Mouse (Mus musculus) layer of hippocampus, adult 2 months (tissue): ENCODE results near the gene Foxn2. TPM values are rescaled to one million over a fixed set of nuclear protein-coding genes. Genes with fewer than 3 reads are reported as not detected.
A peak's percentile ranks its signal among the peaks of the same experiment; 100 is the strongest.
"Not testable (repeated sequence)": the region's sequence is repeated elsewhere in the genome, so short reads cannot be mapped to it uniquely, and the experiment has no call there.

ENCODE experiments used
- DNase-seq, 2 experiments: peaks; one replicate each; pipeline ENCODE4 v3.0.0; 2022; ENCODE audit warnings: low spot score in 2 of 2
- H3K27ac ChIP-seq: fragments of 200-600 bp; 2 replicates; pipeline ENCODE4 v1.8.1; 2022
- H3K4me3 ChIP-seq: fragments of 200-600 bp; 2 replicates; pipeline ENCODE4 v1.8.1; 2022; ENCODE audit warnings: mild to moderate bottlenecking
- CTCF ChIP-seq: fragments of 200-600 bp; conservative IDR thresholded peaks from 2 replicates; pipeline ENCODE4 v1.8.1; 2022; ENCODE audit warnings: antibody characterized with exemption, mild to moderate bottlenecking, moderate library complexity
- total RNA-seq, 2 experiments: library from RNA; stranded (reverse); gene quantifications; 2 replicates each; pipeline ENCODE4 v1.2.3; 2021

The Foxn2 gene
- total RNA-seq, 2 experiments from 2014 or later, result 24.7 to 26.3 TPM

GRCm38 (mm10) chr17:88430719-88431118 lies 9.8 kb upstream of the Foxn2 start:
- DNase-seq, result no peak
- H3K4me3 ChIP-seq, result no peak overlapping the region
- no peak for TF ChIP-seq CTCF
- H3K27ac ChIP-seq, result no peak overlapping the region

GRCm38 (mm10) chr17:88431486-88431885 lies 9.0 kb upstream of the Foxn2 start:
- no peak for DNase-seq
- no peak overlapping the region for H3K4me3 ChIP-seq
- H3K27ac ChIP-seq, result no peak overlapping the region
- TF ChIP-seq CTCF, result no peak

GRCm38 (mm10) chr17:88431987-88432386 lies 8.5 kb upstream of the Foxn2 start:
- TF ChIP-seq CTCF, result no peak
- DNase-seq, result no peak

GRCm38 (mm10) chr17:88435322-88435721 lies 5.2 kb upstream of the Foxn2 start:
- TF ChIP-seq CTCF, result no peak
- Histone ChIP-seq H3K27ac (no peak overlapping the region), H3K4me3 (no peak overlapping the region)
- no peak for DNase-seq

More at GRCm38 (mm10) chr17:88431987-88432386, 8.5 kb upstream of the Foxn2 start:
- Histone ChIP-seq H3K4me3 (no peak overlapping the region), H3K27ac (no peak overlapping the region)

GRCm38 (mm10) chr17:88436284-88436683 lies 4.2 kb upstream of the Foxn2 start:
- DNase-seq, result no peak
- peak; percentile 56 for TF ChIP-seq CTCF
- no peak overlapping the region for H3K27ac ChIP-seq
- no peak overlapping the region for H3K4me3 ChIP-seq

GRCm38 (mm10) chr17:88436749-88437148 lies 3.8 kb upstream of the Foxn2 start:
- H3K27ac ChIP-seq, DNase-seq, H3K4me3 ChIP-seq: not testable (repeated sequence)

GRCm38 (mm10) chr17:88437391-88437790 lies 3.1 kb upstream of the Foxn2 start:
- Histone ChIP-seq H3K4me3 (no peak overlapping the region), H3K27ac (no peak overlapping the region)
- DNase-seq, result no peak
- TF ChIP-seq CTCF, result no peak

- DNase-seq, result no peak
- TF ChIP-seq CTCF, result no peak
- peak overlapping the region; percentile 96 for H3K27ac ChIP-seq
- peak overlapping the region; percentile 97 for H3K4me3 ChIP-seq
Measured at GRCm38 (mm10) chr17:88439536-88440050, 918 bp upstream of the Foxn2 start.

- TF ChIP-seq CTCF, result no peak
- no peak for DNase-seq
- H3K4me3 ChIP-seq, result peak overlapping the region; percentile 97
- H3K27ac ChIP-seq, result peak overlapping the region; percentile 96
Measured at GRCm38 (mm10) chr17:88441001-88441431, 505 bp downstream of the Foxn2 start.

- Histone ChIP-seq H3K4me3 (peak overlapping the region; percentile 97), H3K27ac (peak overlapping the region; percentile 96)
- peak; percentile 28; the same call in 1 of the 2 replicates for TF ChIP-seq CTCF
Measured at GRCm38 (mm10) chr17:88441432-88442174, 1.1 kb downstream of the Foxn2 start.

GRCm38 (mm10) chr17:88442661-88443060 lies 2.1 kb downstream of the Foxn2 start:
- Histone ChIP-seq H3K27ac (no peak overlapping the region), H3K4me3 (peak overlapping the region; percentile 97)
- no peak for TF ChIP-seq CTCF
- no peak for DNase-seq

More at GRCm38 (mm10) chr17:88441432-88442174, 1.1 kb downstream of the Foxn2 start:
- peak; percentile 28 to 46 for DNase-seq

- DNase-seq, result no peak
- Histone ChIP-seq H3K4me3 (no peak overlapping the region), H3K27ac (no peak overlapping the region)
- no peak for TF ChIP-seq CTCF
Measured at GRCm38 (mm10) chr17:88443186-88443585, 2.7 kb downstream of the Foxn2 start.

- DNase-seq, result no peak
- Histone ChIP-seq H3K4me3 (no peak overlapping the region), H3K27ac (no peak overlapping the region)
- TF ChIP-seq CTCF, result no peak
Measured at GRCm38 (mm10) chr17:88458079-88458478, 17.6 kb downstream of the Foxn2 start.

GRCm38 (mm10) chr17:88459516-88459915 lies 19.0 kb downstream of the Foxn2 start:
- Histone ChIP-seq H3K4me3 (no peak overlapping the region), H3K27ac (no peak overlapping the region)
- DNase-seq, result no peak
- no peak for TF ChIP-seq CTCF
